Mouse (Mus musculus) midbrain, embryonic 15.5 days (tissue): ENCODE measurements at regions not wholly inside any gene's neighbourhood (a gene's known extent, or its start where the extent isn't known, plus 50 kb on each side); places are given as distances from the start of the nearest gene placed in this dataset.
A peak's percentile ranks its signal among the peaks of the same experiment; 100 is the strongest.

Experiments used
- ATAC-seq: fragments of 200-750 bp; cut with Nextera tagmentation; replicated peaks from 2 replicates; pipeline ENCODE4 v1.8.0; 2017; ENCODE audit warnings: moderate TSS enrichment
- H3K27ac ChIP-seq: fragments of 300-500 bp; sonication (generic); 2 replicates; pipeline ENCODE4 v1.5.1; 2015; ENCODE audit warnings: mild to moderate bottlenecking, inconsistent platforms
- H3K27me3 ChIP-seq: fragments of 300-500 bp; sonication (generic); replicated peaks from 2 replicates; pipeline ENCODE4 v1.6.1; 2015; ENCODE audit warnings: inconsistent platforms
- H3K36me3 ChIP-seq: fragments of 300-500 bp; sonication (generic); replicated peaks from 2 replicates; pipeline ENCODE4 v1.6.1; 2015; ENCODE audit warnings: inconsistent platforms
- H3K4me1 ChIP-seq: fragments of 300-500 bp; sonication (generic); 2 replicates; pipeline ENCODE4 v1.6.1; 2015; ENCODE audit warnings: inconsistent platforms
- H3K4me2 ChIP-seq: fragments of 300-500 bp; sonication (generic); 2 replicates; pipeline ENCODE4 v1.6.1; 2015; ENCODE audit warnings: inconsistent platforms, mild to moderate bottlenecking, moderate library complexity
- H3K4me3 ChIP-seq: fragments of 300-500 bp; sonication (generic); 2 replicates; pipeline ENCODE4 v1.5.1; 2015; ENCODE audit warnings: mild to moderate bottlenecking, inconsistent platforms
- H3K9ac ChIP-seq: fragments of 300-500 bp; sonication (generic); 2 replicates; pipeline ENCODE4 v1.6.1; 2015; ENCODE audit warnings: mild to moderate bottlenecking, inconsistent platforms
- H3K9me3 ChIP-seq: fragments of 300-500 bp; sonication (generic); 2 replicates; pipeline ENCODE4 v1.6.1; 2016; ENCODE audit warnings: inconsistent platforms
- WGBS: fragments of 180-500 bp; shearing (Covaris S2); methylation state at CpG from one replicate; pipeline ENCODE4 v1.1.7; 2015; ENCODE audit warnings: mixed read lengths; 5-methylcytosine and 5-hydroxymethylcytosine counted together

- ATAC-seq: no peak
- no peak overlapping the region for H3K4me3 ChIP-seq
- no peaks in the 10 kb centered on the region for H3K9me3 ChIP-seq
- H3K27me3 ChIP-seq: no peaks in the 10 kb centered on the region
- H3K4me1 ChIP-seq: no peaks in the 10 kb centered on the region
- no peak overlapping the region for H3K4me2 ChIP-seq
- no peaks in the 10 kb centered on the region for H3K36me3 ChIP-seq
- WGBS: 78% methylated on average over 23 of the region's 23 CpGs
- no peak overlapping the region for H3K9ac ChIP-seq
- no peak overlapping the region for H3K27ac ChIP-seq
Measured at GRCm38 (mm10) chr12:106288791-106289515, 278.9 kb downstream of the Vrk1 start.

DNA sequence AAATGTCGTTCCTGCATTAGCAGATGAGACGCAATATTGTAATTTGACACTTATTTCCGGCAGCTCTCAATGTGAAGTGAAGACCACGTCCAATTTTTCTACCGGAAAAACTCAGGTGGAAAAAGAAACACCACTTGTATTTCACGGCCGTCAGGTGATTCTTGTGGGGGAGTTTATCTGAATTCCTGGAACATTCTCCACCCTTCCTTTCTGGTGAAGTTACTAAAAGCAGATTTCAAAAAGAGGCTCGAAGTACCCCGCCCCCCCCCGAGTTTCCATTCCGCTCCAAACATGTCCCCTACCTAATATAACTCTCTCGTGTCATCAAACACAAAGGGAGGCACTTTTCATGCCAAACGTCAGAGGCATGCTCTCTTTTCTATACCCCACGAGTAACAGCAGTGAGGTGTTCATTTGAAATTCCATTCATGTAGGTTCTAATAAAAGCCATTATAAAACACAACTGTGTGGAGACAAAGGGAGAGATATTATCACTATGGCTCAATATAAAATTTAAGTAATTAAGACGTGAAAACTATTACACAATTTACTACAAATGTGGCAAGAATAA lies 281.5 kb downstream of the Vrk1 start:
- Histone ChIP-seq H3K9ac (no peak overlapping the region), H3K4me1 (no peaks in the 10 kb centered on the region), H3K27me3 (no peaks in the 10 kb centered on the region), H3K27ac (no peak overlapping the region), H3K4me2 (no peak overlapping the region), H3K9me3 (no peaks in the 10 kb centered on the region), H3K4me3 (no peak overlapping the region), H3K36me3 (no peaks in the 10 kb centered on the region)
- no peak for ATAC-seq
- 58% methylated on average over 15 of the region's 15 CpGs for WGBS

GRCm38 (mm10) chr12:106293117-106293516 lies 283.1 kb downstream of the Vrk1 start:
- Histone ChIP-seq H3K4me1 (no peaks in the 10 kb centered on the region), H3K27me3 (no peaks in the 10 kb centered on the region), H3K27ac (no peak overlapping the region), H3K4me3 (no peak overlapping the region), H3K36me3 (no peaks in the 10 kb centered on the region), H3K9me3 (no peaks in the 10 kb centered on the region), H3K9ac (no peak overlapping the region), H3K4me2 (no peak overlapping the region)
- no peak for ATAC-seq
- WGBS: 67% methylated on average over 5 of the region's 5 CpGs

GRCm38 (mm10) chr12:106295596-106295995 lies 285.6 kb downstream of the Vrk1 start:
- Histone ChIP-seq H3K27ac (no peak overlapping the region), H3K9ac (no peak overlapping the region), H3K4me3 (no peak overlapping the region), H3K4me2 (no peak overlapping the region), H3K27me3 (no peaks in the 10 kb centered on the region), H3K36me3 (no peaks in the 10 kb centered on the region), H3K4me1 (no peaks in the 10 kb centered on the region), H3K9me3 (no peaks in the 10 kb centered on the region)
- ATAC-seq: no peak
- WGBS: 79% methylated on average over 7 of the region's 7 CpGs

DNA sequence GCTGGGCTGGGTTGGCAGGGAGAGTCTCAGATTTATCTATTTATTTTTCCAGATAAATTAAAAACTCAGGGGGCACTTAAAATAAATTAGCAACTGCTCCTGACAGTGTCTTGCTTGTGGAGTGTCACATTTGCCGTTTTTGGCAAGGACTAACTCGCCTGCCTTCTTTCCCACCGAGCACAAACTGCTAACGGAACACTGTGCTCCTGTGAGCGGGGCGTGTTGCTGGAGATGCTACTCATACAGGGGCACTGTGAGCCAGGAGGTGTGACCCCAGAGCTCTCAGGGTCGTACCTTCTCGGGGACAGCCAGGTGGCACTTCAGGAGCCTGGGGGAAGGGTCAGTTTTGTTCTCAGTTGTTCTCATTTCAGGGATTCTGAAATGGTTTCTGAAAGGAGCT lies 292.6 kb downstream of the Vrk1 start:
- Histone ChIP-seq H3K27ac (no peak overlapping the region), H3K36me3 (no peaks in the 10 kb centered on the region)
- 68% methylated on average over 8 of the region's 8 CpGs for WGBS

GRCm38 (mm10) chr12:106308291-106308955 lies 298.4 kb downstream of the Vrk1 start:
- WGBS: 78% methylated on average over 12 of the region's 12 CpGs
- Histone ChIP-seq H3K4me3 (no peak overlapping the region), H3K9ac (no peak overlapping the region), H3K27ac (no peak overlapping the region), H3K27me3 (peaks cover 18% of the 10 kb centered on the region; the same call in 1 of the 2 replicates), H3K9me3 (no peaks in the 10 kb centered on the region), H3K4me1 (peaks cover 16% of the 10 kb centered on the region), H3K36me3 (no peaks in the 10 kb centered on the region), H3K4me2 (no peak overlapping the region)
- ATAC-seq: no peak

More for the DNA sequence above, 292.6 kb downstream of the Vrk1 start:
- H3K4me2 ChIP-seq: no peak overlapping the region
- no peak overlapping the region for H3K9ac ChIP-seq
- no peak for ATAC-seq
- no peaks in the 10 kb centered on the region for H3K9me3 ChIP-seq
- H3K4me1 ChIP-seq: no peaks in the 10 kb centered on the region
- no peak overlapping the region for H3K4me3 ChIP-seq
- H3K27me3 ChIP-seq: no peaks in the 10 kb centered on the region

- H3K9ac ChIP-seq: no peak overlapping the region
- H3K27ac ChIP-seq: no peak overlapping the region
- ATAC-seq: no peak
- 79% methylated on average over 25 of the region's 25 CpGs for WGBS
- no peak overlapping the region for H3K4me3 ChIP-seq
- peaks cover 18% of the 10 kb centered on the region; the same call in 1 of the 2 replicates for H3K27me3 ChIP-seq
- no peak overlapping the region for H3K4me2 ChIP-seq
- H3K36me3 ChIP-seq: no peaks in the 10 kb centered on the region
- no peaks in the 10 kb centered on the region for H3K9me3 ChIP-seq
- H3K4me1 ChIP-seq: peaks cover 16% of the 10 kb centered on the region
Measured at GRCm38 (mm10) chr12:106308956-106309610, 299.1 kb downstream of the Vrk1 start.

DNA sequence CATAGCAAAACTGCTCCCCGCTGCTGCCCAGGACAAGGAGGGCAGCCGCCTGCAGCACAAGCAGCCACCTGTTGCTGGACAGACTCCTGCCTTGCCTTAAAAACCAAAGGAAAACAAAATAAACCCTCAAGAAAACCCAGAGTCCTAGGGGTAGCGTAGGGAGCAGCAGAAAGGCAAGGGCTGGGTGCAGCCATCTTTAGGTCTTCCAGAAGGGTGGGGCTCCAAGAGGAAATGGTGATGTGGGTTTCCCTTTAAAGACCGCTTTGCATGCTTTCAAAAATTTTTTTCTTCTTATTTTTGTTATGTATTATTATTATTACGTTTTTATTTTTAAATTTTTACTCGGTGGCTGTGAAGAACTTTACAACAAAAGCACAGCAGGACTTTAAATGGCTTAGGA lies 300.1 kb downstream of the Vrk1 start:
- H3K4me3 ChIP-seq: peak overlapping the region; percentile 38; the same call in 1 of the 2 replicates
- peaks cover 18% of the 10 kb centered on the region; the same call in 1 of the 2 replicates for H3K27me3 ChIP-seq
- H3K4me2 ChIP-seq: peak overlapping the region; percentile 63

GRCm38 (mm10) chr12:106310585-106311319 lies 300.7 kb downstream of the Vrk1 start:
- ATAC-seq: no peak
- no peak overlapping the region for H3K27ac ChIP-seq
- H3K4me3 ChIP-seq: peak overlapping the region; percentile 38
- H3K36me3 ChIP-seq: no peaks in the 10 kb centered on the region
- H3K27me3 ChIP-seq: peaks cover 18% of the 10 kb centered on the region; the same call in 1 of the 2 replicates
- 1% methylated on average over 34 of the region's 34 CpGs for WGBS
- peak overlapping the region; percentile 63 for H3K4me2 ChIP-seq
- no peaks in the 10 kb centered on the region for H3K9me3 ChIP-seq
- peaks cover 16% of the 10 kb centered on the region for H3K4me1 ChIP-seq
- H3K9ac ChIP-seq: peak overlapping the region; percentile 41

More for the DNA sequence above, 300.1 kb downstream of the Vrk1 start:
- no peak for ATAC-seq
- Histone ChIP-seq H3K27ac (no peak overlapping the region), H3K4me1 (peaks cover 16% of the 10 kb centered on the region), H3K9me3 (no peaks in the 10 kb centered on the region), H3K9ac (no peak overlapping the region), H3K36me3 (no peaks in the 10 kb centered on the region)
- WGBS: 38% methylated on average over 6 of the region's 6 CpGs

- H3K4me3 ChIP-seq: peak overlapping the region; percentile 38
- peaks cover 16% of the 10 kb centered on the region for H3K4me1 ChIP-seq
- peak overlapping the region; percentile 63 for H3K4me2 ChIP-seq
- WGBS: 30% methylated on average over 7 of the region's 7 CpGs
- peak overlapping the region; percentile 41; the same call in 1 of the 2 replicates for H3K9ac ChIP-seq
- no peak overlapping the region for H3K27ac ChIP-seq
- H3K27me3 ChIP-seq: peaks cover 18% of the 10 kb centered on the region; the same call in 1 of the 2 replicates
- ATAC-seq: no peak
- H3K9me3 ChIP-seq: no peaks in the 10 kb centered on the region
- no peaks in the 10 kb centered on the region for H3K36me3 ChIP-seq
Measured at GRCm38 (mm10) chr12:106311320-106311825, 301.3 kb downstream of the Vrk1 start.

DNA sequence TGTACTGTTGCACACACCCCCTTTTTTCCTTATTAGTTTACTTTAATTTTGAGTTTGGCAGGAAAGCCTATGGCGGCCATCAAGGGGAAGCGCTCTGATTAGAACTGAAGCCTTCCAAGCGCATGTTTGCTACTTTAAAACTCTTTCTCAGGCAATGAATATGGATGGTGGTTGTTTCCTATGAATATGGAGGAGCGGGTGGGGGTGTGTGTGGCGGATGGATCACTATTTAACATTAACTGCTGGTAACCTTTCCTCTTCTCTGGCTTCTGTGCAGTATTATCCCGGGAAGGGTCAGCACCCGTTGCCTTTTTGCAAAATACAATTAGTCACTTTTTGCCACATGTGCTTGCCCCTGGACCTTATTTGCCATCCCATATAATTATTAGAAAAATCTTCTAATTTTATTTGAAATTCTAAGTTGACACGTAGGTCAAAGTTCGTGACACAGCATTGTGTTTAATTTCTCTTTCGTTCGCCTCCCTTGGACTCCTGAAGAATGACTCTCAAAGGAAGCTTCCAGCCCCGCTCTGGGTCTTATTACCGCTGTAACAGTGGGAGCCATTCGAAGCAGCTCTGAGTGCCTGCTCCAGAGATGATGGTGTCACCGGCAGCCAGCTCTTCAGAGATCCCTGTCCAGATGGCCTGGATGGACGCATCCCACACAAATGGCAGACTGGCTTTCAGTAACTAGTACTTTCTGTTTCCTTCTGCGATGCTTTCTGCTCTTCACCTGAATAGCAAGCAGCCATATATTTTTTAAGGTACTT lies 302.0 kb downstream of the Vrk1 start:
- H3K4me3 ChIP-seq: no peak overlapping the region
- no peaks in the 10 kb centered on the region for H3K36me3 ChIP-seq
- H3K9ac ChIP-seq: no peak overlapping the region
- no peaks in the 10 kb centered on the region for H3K9me3 ChIP-seq
- WGBS: 48% methylated on average over 17 of the region's 17 CpGs
- no peak overlapping the region for H3K27ac ChIP-seq
- no peak for ATAC-seq
- peaks cover 16% of the 10 kb centered on the region for H3K4me1 ChIP-seq
- no peak overlapping the region for H3K4me2 ChIP-seq
- H3K27me3 ChIP-seq: peaks cover 18% of the 10 kb centered on the region; the same call in 1 of the 2 replicates
